30 mouse cellular contexts compared by ENCODE assay signal in the genomic region with DNA sequence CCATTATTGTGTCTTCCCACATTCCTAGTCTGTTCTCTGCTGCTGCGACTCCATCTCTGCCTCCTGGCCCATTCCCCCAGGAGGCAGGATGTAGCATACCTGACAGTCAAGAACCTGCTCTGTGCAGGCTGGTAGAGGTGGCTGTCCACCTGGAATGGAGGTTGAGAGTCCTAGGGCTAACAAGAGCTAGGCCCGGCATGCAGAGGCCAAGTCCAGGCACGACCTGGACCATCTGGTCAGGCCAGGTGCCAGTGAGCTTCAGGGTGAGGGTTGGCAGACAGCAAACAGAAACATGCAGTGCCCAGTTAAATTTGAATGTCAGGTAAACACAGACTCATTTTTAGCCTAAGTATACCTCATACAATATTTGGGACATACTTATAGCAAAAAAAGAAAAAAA.
DNase-seq lines count a peak whose midpoint lies in the region; ATAC-seq lines count a peak whose summit lies in the region.
"Had no signal": no experiment of that assay in that cellular context is flagged by ENCODE, and none has a peak within 500 bp of the region (broad histone marks: within the 10 kb centered on the region; RNA-seq: fewer than 3 reads in every experiment).

No protein-coding gene starts in this region.

- peaks cover 8% of the 10 kb centered on the region; the same call in 1 of the 2 replicates for H3K4me1 ChIP-seq in kidney, embryonic 14.5 days (ENCODE audit: control insufficient read depth, insufficient read depth, low read length)

- ATAC-seq in cerebellum, adult (ENCODE audit: insufficient number of reproducible peaks, low FRiP score, low TSS enrichment), result peak; percentile 64; the same call in 1 of the 2 replicates
- no peak for ATAC-seq in kidney, embryonic 14.5 days (ENCODE audit: low FRiP score, low TSS enrichment)
- ATAC-seq: forebrain, embryonic 13.5 days; inflammation-experienced regulatory T-cells, adult 6 months had no signal

- no peak overlapping the region for H3K27ac ChIP-seq in kidney, embryonic 14.5 days (ENCODE audit: low read depth, low read length)
- H3K27ac ChIP-seq: embryonic facial prominence, embryonic 13.5 days; forebrain, embryonic 13.5 days; heart, adult 2 months; heart, embryonic 13.5 days; hindbrain, embryonic 13.5 days; kidney, postnatal 0 days; limb, embryonic 12.5 days; liver, embryonic 13.5 days; midbrain, embryonic 12.5 days; neural tube, embryonic 15.5 days; stomach, embryonic 15.5 days had no signal

- 81% methylated on average over 3 of the region's 3 CpGs for WGBS in kidney, embryonic 14.5 days

- no peaks in the 10 kb centered on the region for H3K9me3 ChIP-seq in kidney, embryonic 14.5 days (ENCODE audit: control insufficient read depth, low read length)
- H3K9me3 ChIP-seq: embryonic facial prominence, embryonic 13.5 days; forebrain, embryonic 13.5 days; heart, embryonic 13.5 days; hindbrain, embryonic 13.5 days; limb, embryonic 12.5 days; liver, embryonic 13.5 days; midbrain, embryonic 12.5 days; neural tube, embryonic 15.5 days; stomach, embryonic 15.5 days had no signal

- H3K4me2 ChIP-seq in kidney, embryonic 14.5 days (replicated peaks; ENCODE audit: low read depth, low read length), result no peak overlapping the region
- H3K4me2 ChIP-seq: embryonic facial prominence, embryonic 13.5 days; forebrain, embryonic 13.5 days; heart, embryonic 13.5 days; hindbrain, embryonic 13.5 days; limb, embryonic 12.5 days; liver, embryonic 13.5 days; midbrain, embryonic 12.5 days; neural tube, embryonic 15.5 days; stomach, embryonic 15.5 days had no signal

- H3K36me3 ChIP-seq in kidney, embryonic 14.5 days (ENCODE audit: control insufficient read depth, insufficient read depth, low read length), result no peaks in the 10 kb centered on the region
- H3K36me3 ChIP-seq: embryonic facial prominence, embryonic 13.5 days; heart, embryonic 13.5 days; hindbrain, embryonic 13.5 days; limb, embryonic 12.5 days; liver, embryonic 13.5 days; midbrain, embryonic 12.5 days; neural tube, embryonic 15.5 days; stomach, embryonic 15.5 days had no signal

- peaks cover 20% of the 10 kb centered on the region for H3K27me3 ChIP-seq in kidney, embryonic 14.5 days (ENCODE audit: control insufficient read depth, insufficient read depth, low read length)

- no peak overlapping the region for H3K4me3 ChIP-seq in kidney, embryonic 14.5 days (ENCODE audit: low read length)
- H3K4me3 ChIP-seq: embryonic facial prominence, embryonic 13.5 days; erythroblast, embryonic 14.5 days; forebrain, embryonic 13.5 days; heart, adult 2 months; heart, embryonic 13.5 days; hindbrain, embryonic 13.5 days; limb, embryonic 12.5 days; liver, embryonic 13.5 days; midbrain, embryonic 12.5 days; neural tube, embryonic 15.5 days; stomach, embryonic 15.5 days had no signal

- no peak overlapping the region for H3K9ac ChIP-seq in kidney, embryonic 14.5 days (ENCODE audit: low read depth, low read length)
- H3K9ac ChIP-seq: embryonic facial prominence, embryonic 13.5 days; forebrain, embryonic 13.5 days; heart, embryonic 13.5 days; hindbrain, embryonic 13.5 days; limb, embryonic 12.5 days; liver, embryonic 13.5 days; midbrain, embryonic 12.5 days; neural tube, embryonic 15.5 days; stomach, embryonic 15.5 days had no signal

- DNase-seq in cerebellum, postnatal 4 days (ENCODE audit: low spot score in 2 of 2), result no peak
- DNase-seq in cerebellum, adult 11-12 months, result peak; percentile 96
- DNase-seq in cerebellum, postnatal 10 days, result peak; percentile 77 to 86
- DNase-seq in urinary bladder, postnatal 14 days (ENCODE audit: low spot score), result peak; percentile 78
- no peak for DNase-seq in left cerebral cortex, adult 18-20 months (ENCODE audit: low spot score in 2 of 2)
- DNase-seq in left cerebral cortex, adult 8-10 months (ENCODE audit: low spot score in 2 of 2), result no peak
- DNase-seq: adrenal gland, postnatal 10 days; embryo, embryonic 11 days; gastrocnemius, postnatal 10 days; heart, adult 2 months; heart, postnatal 14 days; kidney, adult 18-20 months; liver, embryonic 13.5 days; lung, adult 2 months; lung, postnatal 14 days; right cerebral cortex, adult 18-20 months; thymus, postnatal 4 days had no signal

Comparison
In these comparisons a context has a peak if more than half of its experiments do, and no peak if none do; other contexts are left out.
1. DNase-seq: peak in cerebellum, adult 11-12 months (single experiment), cerebellum, postnatal 10 days (2 of 2) and urinary bladder, postnatal 14 days (single experiment); none in cerebellum, postnatal 4 days (0 of 2), left cerebral cortex, adult 18-20 months (0 of 2) and left cerebral cortex, adult 8-10 months (0 of 2).